Mouse (Mus musculus) megakaryocyte, embryonic 14.5 days (primary cell): ENCODE measurements around the gene Siae.

Source experiments
- FLI1 ChIP-seq: IDR thresholded peaks from 2 replicates; pipeline ENCODE4 v1.6.1; 2012; ENCODE audit warnings: low read length, inconsistent platforms, mixed read lengths
- GATA1 ChIP-seq: IDR thresholded peaks from 3 replicates; pipeline ENCODE4 v1.6.1; 2012; ENCODE audit warnings: mixed read lengths, low read length, inconsistent platforms, borderline replicate concordance

DNA sequence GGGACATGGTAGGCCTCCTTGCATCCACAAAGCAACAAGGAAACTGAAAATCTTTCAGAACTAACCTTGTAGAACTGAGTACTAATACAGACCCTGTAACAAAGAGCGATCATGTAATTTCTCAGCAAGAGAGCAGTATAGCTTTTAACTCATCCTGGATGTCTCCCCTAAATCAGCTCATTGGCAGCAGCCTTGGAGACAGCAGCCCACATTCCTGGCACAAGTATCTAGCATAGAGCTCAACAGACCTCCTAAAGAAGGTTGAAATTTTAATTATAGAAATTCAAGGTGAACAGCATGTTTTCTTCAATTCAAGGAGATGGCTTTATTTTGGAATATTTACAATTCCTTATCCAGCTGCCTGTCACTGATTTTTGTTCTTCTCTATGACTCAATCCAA, 125.6 kb downstream of the Siae start:
- TF ChIP-seq GATA1 (no peak), FLI1 (no peak)
